In the genomic region with DNA sequence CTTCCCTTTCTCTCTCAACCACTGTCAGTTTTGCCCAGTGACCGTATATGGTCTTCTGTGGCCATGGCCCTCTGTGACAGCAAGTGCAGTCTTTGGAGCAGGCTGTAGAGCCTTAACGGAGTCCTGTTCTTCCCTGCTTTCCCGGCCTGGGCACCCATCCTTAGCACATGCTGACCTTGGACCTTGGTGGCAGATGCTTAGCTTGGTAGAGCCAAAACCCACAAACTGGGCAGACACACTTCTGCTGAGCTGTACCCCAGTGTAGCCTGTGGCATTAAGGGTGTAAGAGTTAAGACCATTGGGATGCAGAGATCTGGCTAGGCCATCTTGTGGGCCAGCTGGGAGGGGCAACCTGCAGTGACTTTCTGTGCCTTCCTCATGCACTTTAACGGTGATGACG, we compare ENCODE assay signal across 12 mouse cellular contexts. TPM values are rescaled to one million over a fixed set of nuclear protein-coding genes. Genes with fewer than 3 reads are reported as not detected.
DNase-seq lines count a peak whose midpoint lies in the region; ATAC-seq and TF ChIP-seq lines count a peak whose summit lies in the region.
"Had no signal": no experiment of that assay in that cellular context is flagged by ENCODE, and none has a peak within 500 bp of the region (broad histone marks: within the 10 kb centered on the region; RNA-seq: fewer than 3 reads in every experiment).

No protein-coding gene starts in this region.

- H3K4me3 ChIP-seq in heart, embryonic 13.5 days, result no peak overlapping the region
- no peak overlapping the region for H3K4me3 ChIP-seq in neural tube, embryonic 12.5 days
- no peak overlapping the region for H3K4me3 ChIP-seq in limb, embryonic 11.5 days (ENCODE audit: low read depth, low read length)
- no peak overlapping the region for H3K4me3 ChIP-seq in stomach, postnatal 0 days (ENCODE audit: low read depth, low read length)

- no peak for TF ChIP-seq EP300 in stomach, postnatal 0 days (optimal IDR thresholded peaks at IDR 0.05)

- H3K9ac ChIP-seq in heart, embryonic 13.5 days, result peak overlapping the region; percentile 67
- 0 out of 2 replicates have a peak overlapping the region, but pooled peaks have one; percentile 29 for H3K9ac ChIP-seq in neural tube, embryonic 12.5 days
- 0 out of 2 replicates have a peak overlapping the region, but pooled peaks have one; percentile 5 for H3K9ac ChIP-seq in limb, embryonic 11.5 days (ENCODE audit: low read length)
- H3K9ac ChIP-seq in stomach, postnatal 0 days (ENCODE audit: low read length), result no peak overlapping the region

- no peaks in the 10 kb centered on the region for H3K27me3 ChIP-seq in heart, embryonic 13.5 days (replicated peaks)
- no peaks in the 10 kb centered on the region for H3K27me3 ChIP-seq in neural tube, embryonic 12.5 days (replicated peaks)
- H3K27me3 ChIP-seq in limb, embryonic 11.5 days (ENCODE audit: control insufficient read depth, insufficient read depth, low read length), result no peaks in the 10 kb centered on the region
- H3K27me3 ChIP-seq in stomach, postnatal 0 days (ENCODE audit: control insufficient read depth, insufficient read depth, low read length), result no peaks in the 10 kb centered on the region
- H3K27me3 ChIP-seq: CH12.LX had no signal

- WGBS in heart, embryonic 13.5 days, result 54% methylated on average over 5 of the region's 5 CpGs
- WGBS in neural tube, embryonic 12.5 days, result 92% methylated on average over 5 of the region's 5 CpGs
- WGBS in limb, embryonic 11.5 days, result 78% methylated on average over 5 of the region's 5 CpGs
- WGBS in stomach, postnatal 0 days, result 65% methylated on average over 5 of the region's 5 CpGs

- intact Hi-C loops in heart, postnatal 36 days (cut with DNase I), result loop anchor here (1.0 kb wide), 2 partner anchors 16 to 27 kb away; no protein-coding TSS in a partner anchor

- ATAC-seq in heart, embryonic 13.5 days (ENCODE audit: extremely low read depth, insufficient number of reproducible peaks, low FRiP score, low TSS enrichment), result no peak
- ATAC-seq in neural tube, embryonic 12.5 days (ENCODE audit: low FRiP score, low read depth), result no peak
- ATAC-seq in limb, embryonic 11.5 days (ENCODE audit: insufficient number of reproducible peaks, low FRiP score, low TSS enrichment, low read depth), result no peak
- no peak; the same call in 1 of the 2 replicates for ATAC-seq in stomach, postnatal 0 days (ENCODE audit: low FRiP score, low TSS enrichment)

- peak overlapping the region; percentile 38 for H3K4me2 ChIP-seq in heart, embryonic 13.5 days
- no peak overlapping the region for H3K4me2 ChIP-seq in neural tube, embryonic 12.5 days (replicated peaks)
- H3K4me2 ChIP-seq in limb, embryonic 11.5 days (ENCODE audit: low read depth, severe bottlenecking), result no peak overlapping the region
- H3K4me2 ChIP-seq in stomach, postnatal 0 days (replicated peaks; ENCODE audit: low read depth), result no peak overlapping the region

- TF ChIP-seq CTCF in stomach, postnatal 0 days (IDR thresholded peaks at IDR 0.05; ENCODE audit: low read depth), result no peak

- H3K9me3 ChIP-seq in heart, embryonic 13.5 days, result no peaks in the 10 kb centered on the region
- H3K9me3 ChIP-seq in neural tube, embryonic 12.5 days, result no peaks in the 10 kb centered on the region
- H3K9me3 ChIP-seq in limb, embryonic 11.5 days (ENCODE audit: control insufficient read depth, low read length), result no peaks in the 10 kb centered on the region
- no peaks in the 10 kb centered on the region for H3K9me3 ChIP-seq in stomach, postnatal 0 days (ENCODE audit: control insufficient read depth, low read length)

- H3K36me3 ChIP-seq in heart, embryonic 13.5 days, result peaks cover 94% of the 10 kb centered on the region
- H3K36me3 ChIP-seq in neural tube, embryonic 12.5 days, result peaks cover 97% of the 10 kb centered on the region
- H3K36me3 ChIP-seq in limb, embryonic 11.5 days (ENCODE audit: control insufficient read depth, insufficient read depth, low read length), result peaks cover 40% of the 10 kb centered on the region
- peaks cover 43% of the 10 kb centered on the region for H3K36me3 ChIP-seq in stomach, postnatal 0 days (ENCODE audit: control insufficient read depth, insufficient read depth, low read length)

- peak overlapping the region; percentile 98 for H3K27ac ChIP-seq in heart, embryonic 13.5 days (replicated peaks)
- no peak overlapping the region for H3K27ac ChIP-seq in neural tube, embryonic 12.5 days
- no peak overlapping the region for H3K27ac ChIP-seq in limb, embryonic 11.5 days (replicated peaks; ENCODE audit: low read depth, low read length)
- peak overlapping the region; percentile 80 for H3K27ac ChIP-seq in stomach, postnatal 0 days (replicated peaks)

- H3K4me1 ChIP-seq in heart, embryonic 13.5 days, result peaks cover 52% of the 10 kb centered on the region
- H3K4me1 ChIP-seq in neural tube, embryonic 12.5 days, result no peaks in the 10 kb centered on the region
- H3K4me1 ChIP-seq in limb, embryonic 11.5 days (ENCODE audit: control insufficient read depth, insufficient read depth, low read length), result no peaks in the 10 kb centered on the region
- peaks cover 3% of the 10 kb centered on the region; the same call in 1 of the 2 replicates for H3K4me1 ChIP-seq in stomach, postnatal 0 days (replicated peaks; ENCODE audit: control insufficient read depth, insufficient read depth)

- DNase-seq in heart, postnatal 36 days, result no peak
- no peak for DNase-seq in neural tube, embryonic 10.5 days (ENCODE audit: extremely low spot score, low spot score)
- no peak for DNase-seq in limb, embryonic 11.5 days (ENCODE audit: low spot score)
- no peak for DNase-seq in stomach, postnatal 0 days (ENCODE audit: low spot score)
- no peak for DNase-seq in kidney, adult 11 months
- no peak for DNase-seq in cerebellum, postnatal 36 days
- DNase-seq: kidney, postnatal 10 days; lung, postnatal 36 days; thymus, postnatal 4 days had no signal

RNA-seq across cellular contexts. Expression of gene Dot1l, which starts 18.8 kb away (rescaled TPM):
- 17.9 and 19.1 TPM in 2 replicates for polyA plus RNA-seq in heart, embryonic 13.5 days (2015; fragmentation: Nextera tagmentation; extraction: Ambion mirVana)
- 10 to 100 TPM; 22.5 to 27.0 TPM for total RNA-seq in heart, postnatal 36 days (2021)
- 26.3 and 26.5 TPM in 2 replicates for polyA plus RNA-seq in neural tube, embryonic 12.5 days (2016; fragmentation: Nextera tagmentation; extraction: Ambion mirVana)
- 23.0 and 27.8 TPM in 2 replicates for polyA plus RNA-seq in limb, embryonic 11.5 days (2014; fragmentation: Nextera tagmentation; extraction: Ambion mirVana)
- 5.4 and 6.2 TPM in 2 replicates for polyA plus RNA-seq in stomach, postnatal 0 days (2015; fragmentation: Nextera tagmentation; extraction: Ambion mirVana)

RNA-seq across cellular contexts. Expression of gene Sf3a2, which starts 24.2 kb away (rescaled TPM):
- polyA plus RNA-seq in heart, embryonic 13.5 days (2015; fragmentation: Nextera tagmentation; extraction: Ambion mirVana), result 46.3 and 53.4 TPM in 2 replicates
- total RNA-seq in heart, postnatal 36 days (2021), result 10 to 100 TPM; 29.5 to 29.7 TPM
- polyA plus RNA-seq in neural tube, embryonic 12.5 days (2016; fragmentation: Nextera tagmentation; extraction: Ambion mirVana), result 66.8 and 72.4 TPM in 2 replicates
- polyA plus RNA-seq in limb, embryonic 11.5 days (2014; fragmentation: Nextera tagmentation; extraction: Ambion mirVana), result 122 and 130 TPM in 2 replicates
- polyA plus RNA-seq in stomach, postnatal 0 days (2015; fragmentation: Nextera tagmentation; extraction: Ambion mirVana), result 27.7 and 31.8 TPM in 2 replicates

RNA-seq across cellular contexts. Expression of gene Plekhj1, which starts 24.6 kb away (rescaled TPM):
- polyA plus RNA-seq in heart, embryonic 13.5 days (2015; fragmentation: Nextera tagmentation; extraction: Ambion mirVana), result 79.6 and 86.5 TPM in 2 replicates
- 10 to 100 TPM; 29.3 to 31.3 TPM for total RNA-seq in heart, postnatal 36 days (2021)
- 155 TPM in 2 replicates for polyA plus RNA-seq in neural tube, embryonic 12.5 days (2016; fragmentation: Nextera tagmentation; extraction: Ambion mirVana)
- 141 and 145 TPM in 2 replicates for polyA plus RNA-seq in limb, embryonic 11.5 days (2014; fragmentation: Nextera tagmentation; extraction: Ambion mirVana)
- polyA plus RNA-seq in stomach, postnatal 0 days (2015; fragmentation: Nextera tagmentation; extraction: Ambion mirVana), result 62.0 and 65.8 TPM in 2 replicates

RNA-seq across cellular contexts. Expression of gene Amh, which starts 31.2 kb away (rescaled TPM):
- 0.11 TPM in 1 of 2 replicates, not detected in the other for polyA plus RNA-seq in heart, embryonic 13.5 days (2015; fragmentation: Nextera tagmentation; extraction: Ambion mirVana)
- total RNA-seq in heart, postnatal 36 days (2021), result under 1 TPM; 0.22 to 0.53 TPM
- not detected in 2 replicates for polyA plus RNA-seq in neural tube, embryonic 12.5 days (2016; fragmentation: Nextera tagmentation; extraction: Ambion mirVana)
- polyA plus RNA-seq in limb, embryonic 11.5 days (2014; fragmentation: Nextera tagmentation; extraction: Ambion mirVana), result not detected in 2 replicates
- 6.8 and 6.9 TPM in 2 replicates for polyA plus RNA-seq in stomach, postnatal 0 days (2015; fragmentation: Nextera tagmentation; extraction: Ambion mirVana)

RNA-seq across cellular contexts. Expression of gene Ap3d1, which starts 31.8 kb away (rescaled TPM):
- 44.0 and 46.4 TPM in 2 replicates for polyA plus RNA-seq in heart, embryonic 13.5 days (2015; fragmentation: Nextera tagmentation; extraction: Ambion mirVana)
- total RNA-seq in heart, postnatal 36 days (2021), result 10 to 100 TPM; 35.1 to 43.5 TPM
- 93.9 and 95.1 TPM in 2 replicates for polyA plus RNA-seq in neural tube, embryonic 12.5 days (2016; fragmentation: Nextera tagmentation; extraction: Ambion mirVana)
- polyA plus RNA-seq in limb, embryonic 11.5 days (2014; fragmentation: Nextera tagmentation; extraction: Ambion mirVana), result 67.8 and 68.5 TPM in 2 replicates
- polyA plus RNA-seq in stomach, postnatal 0 days (2015; fragmentation: Nextera tagmentation; extraction: Ambion mirVana), result 38.7 and 42.7 TPM in 2 replicates

Comparison
In these comparisons a context has a peak if more than half of its experiments do, and no peak if none do; other contexts are left out.
1. H3K27ac ChIP-seq: peak in heart, embryonic 13.5 days (single experiment) and stomach, postnatal 0 days (single experiment); none in neural tube, embryonic 12.5 days (single experiment) and limb, embryonic 11.5 days (single experiment).